Mouse (Mus musculus): Measurements from ENCODE around the gene Alyref2.
"Not testable (repeated sequence)": the region's sequence is repeated elsewhere in the genome, so short reads cannot be mapped to it uniquely, and the experiment has no call there.

Gene Alyref2

GRCm38 (mm10) chr1:171503250-171503591, at the start of gene Alyref2:
TSS of gene Alyref2 (plus strand) at chr1:171503478.
- DNase-seq: peak; percentile 95

GRCm38 (mm10) chr1:171454926-171455325, 48.4 kb upstream of the Alyref2 start:
- no peak for DNase-seq

- DNase-seq: no peak
Measured at GRCm38 (mm10) chr1:171457568-171457967, 45.7 kb upstream of the Alyref2 start.

- DNase-seq: no peak
Measured at GRCm38 (mm10) chr1:171459791-171460190, 43.5 kb upstream of the Alyref2 start.

- DNase-seq: no peak
Measured at GRCm38 (mm10) chr1:171460551-171461503, 42.5 kb upstream of the Alyref2 start.

- no peak for DNase-seq
Measured at GRCm38 (mm10) chr1:171463133-171463532, 40.1 kb upstream of the Alyref2 start.

GRCm38 (mm10) chr1:171465749-171466412, 37.4 kb upstream of the Alyref2 start:
- DNase-seq: no peak

- DNase-seq: no peak
Measured at GRCm38 (mm10) chr1:171466565-171466964, 36.7 kb upstream of the Alyref2 start.

GRCm38 (mm10) chr1:171469678-171470077, 33.6 kb upstream of the Alyref2 start:
- no peak for DNase-seq

- peak; percentile 33 for DNase-seq
Measured at GRCm38 (mm10) chr1:171470371-171470871, 32.9 kb upstream of the Alyref2 start.

- DNase-seq: no peak
Measured at GRCm38 (mm10) chr1:171470896-171471295, 32.4 kb upstream of the Alyref2 start.

GRCm38 (mm10) chr1:171471452-171471851, 31.8 kb upstream of the Alyref2 start:
- DNase-seq: no peak

- not testable (repeated sequence) for DNase-seq
Measured at GRCm38 (mm10) chr1:171471941-171472340, 31.3 kb upstream of the Alyref2 start.

- no peak for DNase-seq
Measured at GRCm38 (mm10) chr1:171473506-171473905, 29.8 kb upstream of the Alyref2 start.

- no peak for DNase-seq
Measured at GRCm38 (mm10) chr1:171473920-171474640, 29.2 kb upstream of the Alyref2 start.

- DNase-seq: no peak
Measured at GRCm38 (mm10) chr1:171477123-171477522, 26.2 kb upstream of the Alyref2 start.

- peak; percentile 28 for DNase-seq
Measured at GRCm38 (mm10) chr1:171477758-171478545, 25.3 kb upstream of the Alyref2 start.

- peak; percentile 68 for DNase-seq
Measured at GRCm38 (mm10) chr1:171478968-171479367, 24.3 kb upstream of the Alyref2 start.

GRCm38 (mm10) chr1:171494241-171494640, 9.0 kb upstream of the Alyref2 start:
- DNase-seq: no peak

- no peak for DNase-seq
Measured at GRCm38 (mm10) chr1:171495371-171495770, 7.9 kb upstream of the Alyref2 start.

- no peak for DNase-seq
Measured at GRCm38 (mm10) chr1:171499856-171500255, 3.4 kb upstream of the Alyref2 start.

- no peak for DNase-seq
Measured at GRCm38 (mm10) chr1:171501016-171501610, 2.2 kb upstream of the Alyref2 start.

Data from kidney, adult 11 months (tissue).